Mouse (Mus musculus): ENCODE results near the gene Tpp2.

GRCm38 (mm10) chr1:43916854-43917253 is 16.6 kb upstream of the Tpp2 start:
- TF ChIP-seq MAX (IDR thresholded peaks at IDR 0.05; ENCODE audit: low read depth) = no peak
- TF ChIP-seq POLR2A (IDR thresholded peaks at IDR 0.05; ENCODE audit: insufficient read length, low read depth) = no peak
- no peak for TF ChIP-seq SRF (IDR thresholded peaks at IDR 0.05; ENCODE audit: control insufficient read depth, insufficient read length, low read depth)
- TF ChIP-seq POLR2AphosphoS2 (IDR thresholded peaks at IDR 0.05; ENCODE audit: insufficient read length, low read depth) = no peak
- TF ChIP-seq MYOD1 (IDR thresholded peaks at IDR 0.05; ENCODE audit: control insufficient read depth in 1 of 3, insufficient read length in 2 of 3, low read depth in 2 of 3) = no peak
- no peak for TF ChIP-seq E2F4 (IDR thresholded peaks at IDR 0.05; ENCODE audit: insufficient read depth)
- no peak for TF ChIP-seq TCF12 (IDR thresholded peaks at IDR 0.05; ENCODE audit: insufficient read depth, poor library complexity, severe bottlenecking)
- TF ChIP-seq CEBPB (IDR thresholded peaks at IDR 0.05; ENCODE audit: insufficient read depth, poor library complexity, severe bottlenecking) = peak; percentile 41; the same call in 1 of the 2 replicates
- no peak for TF ChIP-seq MYOG (IDR thresholded peaks at IDR 0.05; ENCODE audit: control insufficient read depth in 1 of 3, insufficient read depth in 1 of 3, insufficient read length in 2 of 3, low read depth in 2 of 3)
- no peak for TF ChIP-seq USF1 (IDR thresholded peaks at IDR 0.05; ENCODE audit: low read depth)

Measured in myocyte (in vitro differentiated cells).